Mouse (Mus musculus) common myeloid progenitor, adult 5-6 weeks (primary cell): ENCODE data around the gene Cilp2. TPM values are rescaled to one million over a fixed set of nuclear protein-coding genes. Genes with fewer than 3 reads are reported as not detected.

Source experiments
- ATAC-seq: replicated peaks from 2 replicates; pipeline ENCODE4 v1.8.0; 2016; ENCODE audit warnings: low read depth, mild to moderate bottlenecking, moderate TSS enrichment, inconsistent platforms; ENCODE audit not compliant: poor library complexity, severe bottlenecking
- total RNA-seq: library from RNA; stranded (forward); fragments of 200-1000, 187-1606 nt; gene quantifications from 2 replicates; pipeline ENCODE4 v1.2.3, GENCODE M21; 2017

Cilp2 gene
- total RNA-seq, 1 experiment from 2014 or later: not detected

- ATAC-seq: no peak
These were observed 10.1 kb downstream of the Cilp2 start for GRCm38 (mm10) chr8:69877396-69877795.

- ATAC-seq: no peak
These were observed 10.5 kb downstream of the Cilp2 start for GRCm38 (mm10) chr8:69876967-69877366.

- no peak for ATAC-seq
These were observed 11.4 kb downstream of the Cilp2 start for GRCm38 (mm10) chr8:69876097-69876496.

GRCm38 (mm10) chr8:69874654-69875053, 12.8 kb downstream of the Cilp2 start:
- no peak for ATAC-seq

GRCm38 (mm10) chr8:69874155-69874554, 13.3 kb downstream of the Cilp2 start:
- peak; percentile 67 for ATAC-seq

GRCm38 (mm10) chr8:69870907-69871306, 16.6 kb downstream of the Cilp2 start:
- no peak for ATAC-seq

- no peak for ATAC-seq
These were observed 17.3 kb downstream of the Cilp2 start for GRCm38 (mm10) chr8:69870003-69870765.

GRCm38 (mm10) chr8:69867696-69868326, 19.7 kb downstream of the Cilp2 start:
- ATAC-seq: no peak

GRCm38 (mm10) chr8:69864180-69864579, 23.3 kb downstream of the Cilp2 start:
- no peak for ATAC-seq

GRCm38 (mm10) chr8:69863387-69864020, 24.0 kb downstream of the Cilp2 start:
- no peak for ATAC-seq

GRCm38 (mm10) chr8:69861251-69861650, 26.2 kb downstream of the Cilp2 start:
- no peak for ATAC-seq

GRCm38 (mm10) chr8:69860807-69861206, 26.7 kb downstream of the Cilp2 start:
- peak; percentile 57 for ATAC-seq

- no peak for ATAC-seq
These were observed 33.6 kb downstream of the Cilp2 start for GRCm38 (mm10) chr8:69853869-69854268.

GRCm38 (mm10) chr8:69850926-69851506, 36.5 kb downstream of the Cilp2 start:
- ATAC-seq: no peak

- ATAC-seq: 0 out of 2 replicates have a peak, but pooled peaks have one; percentile 60
These were observed 37.6 kb downstream of the Cilp2 start for GRCm38 (mm10) chr8:69849899-69850298.

- ATAC-seq: no peak
These were observed 38.5 kb downstream of the Cilp2 start for GRCm38 (mm10) chr8:69848951-69849350.

GRCm38 (mm10) chr8:69847167-69848065, 40.1 kb downstream of the Cilp2 start:
- ATAC-seq: no peak

- ATAC-seq: no peak
These were observed 50.3 kb downstream of the Cilp2 start for GRCm38 (mm10) chr8:69837057-69837682.

- peak; percentile 92 for ATAC-seq
These were observed 55.1 kb downstream of the Cilp2 start, which contains the start of gene Pbx4 for GRCm38 (mm10) chr8:69832298-69832853. Pbx4 (plus strand) TSS chr8:69832491.
